Mouse (Mus musculus) forebrain, embryonic 13.5 days (tissue): Measurements from ENCODE around the gene Pla2g4e. TPM values are rescaled to one million over a fixed set of nuclear protein-coding genes. Genes with fewer than 3 reads are reported as not detected.
"Not testable (repeated sequence)": the region's sequence is repeated elsewhere in the genome, so short reads cannot be mapped to it uniquely, and the experiment has no call there.

Source experiments
- ATAC-seq: fragments of 200-750 bp; cut with Nextera tagmentation; 2 replicates; pipeline ENCODE4 v1.8.0; 2017
- H3K27ac ChIP-seq: fragments of 300-500 bp; sonication (generic); 2 replicates; pipeline ENCODE4 v1.5.1; 2015; ENCODE audit warnings: inconsistent platforms, mild to moderate bottlenecking, moderate library complexity
- H3K27me3 ChIP-seq: fragments of 300-500 bp; sonication (generic); 2 replicates; pipeline ENCODE4 v1.6.1; 2015; ENCODE audit warnings: mild to moderate bottlenecking, inconsistent platforms
- H3K36me3 ChIP-seq: fragments of 300-500 bp; sonication (generic); 2 replicates; pipeline ENCODE4 v1.6.1; 2015; ENCODE audit warnings: mild to moderate bottlenecking, inconsistent platforms; ENCODE audit not compliant: poor library complexity, severe bottlenecking
- H3K4me1 ChIP-seq: fragments of 300-500 bp; sonication (generic); 2 replicates; pipeline ENCODE4 v1.6.1; 2015; ENCODE audit warnings: inconsistent platforms
- H3K4me2 ChIP-seq: fragments of 300-500 bp; sonication (generic); 2 replicates; pipeline ENCODE4 v1.6.1; 2015; ENCODE audit warnings: inconsistent platforms, mild to moderate bottlenecking, moderate library complexity
- H3K4me3 ChIP-seq: fragments of 300-500 bp; sonication (generic); 2 replicates; pipeline ENCODE4 v1.5.1; 2015; ENCODE audit warnings: mild to moderate bottlenecking, inconsistent platforms
- H3K9ac ChIP-seq: fragments of 300-500 bp; sonication (generic); 2 replicates; pipeline ENCODE4 v1.6.1; 2015; ENCODE audit warnings: mild to moderate bottlenecking, inconsistent platforms
- H3K9me3 ChIP-seq: fragments of 300-500 bp; sonication (generic); replicated peaks from 2 replicates; pipeline ENCODE4 v1.6.1; 2016; ENCODE audit warnings: inconsistent platforms
- WGBS: fragments of 180-500 bp; shearing (Covaris S2); methylation state at CpG from one replicate; pipeline ENCODE4 v1.1.7; 2015; 5-methylcytosine and 5-hydroxymethylcytosine counted together
- polyA plus RNA-seq: library from polyadenylated mRNA; unstranded; fragments of >200 nt; fragmentation: Nextera tagmentation; extraction: Ambion mirVana; gene quantifications from 2 replicates; pipeline ENCODE4 v1.2.1, GENCODE M21; 2015

Gene Pla2g4e
- polyA plus RNA-seq, 1 experiment from 2014 or later, result 0.27 TPM

GRCm38 (mm10) chr2:120264858-120265257 lies 19.7 kb upstream of the Pla2g4e start:
- H3K4me2 ChIP-seq, result no peak overlapping the region
- H3K36me3 ChIP-seq, result no peaks in the 10 kb centered on the region
- no peak overlapping the region for H3K27ac ChIP-seq
- no peak for ATAC-seq
- H3K9ac ChIP-seq, result no peak overlapping the region
- H3K4me3 ChIP-seq, result no peak overlapping the region
- no peaks in the 10 kb centered on the region for H3K9me3 ChIP-seq
- H3K4me1 ChIP-seq, result no peaks in the 10 kb centered on the region
- 63% methylated on average over 10 of the region's 10 CpGs for WGBS
- H3K27me3 ChIP-seq, result no peaks in the 10 kb centered on the region

GRCm38 (mm10) chr2:120262876-120263275 lies 17.7 kb upstream of the Pla2g4e start:
- H3K9ac ChIP-seq, result no peak overlapping the region
- no peak overlapping the region for H3K4me3 ChIP-seq
- no peaks in the 10 kb centered on the region for H3K4me1 ChIP-seq
- no peaks in the 10 kb centered on the region for H3K27me3 ChIP-seq
- no peak for ATAC-seq
- no peaks in the 10 kb centered on the region for H3K36me3 ChIP-seq
- H3K9me3 ChIP-seq, result no peaks in the 10 kb centered on the region
- no peak overlapping the region for H3K27ac ChIP-seq
- WGBS, result 39% methylated on average over 1 of the region's 1 CpGs
- H3K4me2 ChIP-seq, result no peak overlapping the region

- H3K36me3 ChIP-seq, result no peaks in the 10 kb centered on the region
- H3K27ac ChIP-seq, result no peak overlapping the region
- WGBS, result 70% methylated on average over 3 of the region's 3 CpGs
- no peaks in the 10 kb centered on the region for H3K4me1 ChIP-seq
- no peak overlapping the region for H3K4me3 ChIP-seq
- H3K9ac ChIP-seq, result no peak overlapping the region
- ATAC-seq, result no peak
- H3K27me3 ChIP-seq, result no peaks in the 10 kb centered on the region
- H3K9me3 ChIP-seq, result no peaks in the 10 kb centered on the region
- no peak overlapping the region for H3K4me2 ChIP-seq
Measured at GRCm38 (mm10) chr2:120261346-120261745, 16.2 kb upstream of the Pla2g4e start.

- no peaks in the 10 kb centered on the region for H3K36me3 ChIP-seq
- no peak overlapping the region for H3K27ac ChIP-seq
- no peak for ATAC-seq
- H3K4me3 ChIP-seq, result no peak overlapping the region
- H3K27me3 ChIP-seq, result no peaks in the 10 kb centered on the region
- H3K4me1 ChIP-seq, result no peaks in the 10 kb centered on the region
- no peak overlapping the region for H3K4me2 ChIP-seq
- H3K9ac ChIP-seq, result no peak overlapping the region
- no peaks in the 10 kb centered on the region for H3K9me3 ChIP-seq
Measured at GRCm38 (mm10) chr2:120256259-120256658, 11.1 kb upstream of the Pla2g4e start.

GRCm38 (mm10) chr2:120252644-120253043 lies 7.5 kb upstream of the Pla2g4e start:
- 90% methylated on average over 6 of the region's 6 CpGs for WGBS

GRCm38 (mm10) chr2:120245421-120246016 lies 384 bp upstream of the Pla2g4e start:
- Histone ChIP-seq H3K4me3 (peak overlapping the region; percentile 49), H3K27me3 (peaks cover 14% of the 10 kb centered on the region), H3K4me1 (peaks cover 7% of the 10 kb centered on the region; the same call in 1 of the 2 replicates), H3K27ac (no peak overlapping the region), H3K4me2 (peak overlapping the region; percentile 73), H3K9ac (peak overlapping the region; percentile 65), H3K36me3 (no peaks in the 10 kb centered on the region), H3K9me3 (no peaks in the 10 kb centered on the region)
- WGBS, result 11% methylated on average over 9 of the region's 9 CpGs
- peak; percentile 73; the same call in 1 of the 2 replicates for ATAC-seq

More at GRCm38 (mm10) chr2:120252644-120253043, 7.5 kb upstream of the Pla2g4e start:
- no peaks in the 10 kb centered on the region for H3K36me3 ChIP-seq
- no peak overlapping the region for H3K4me3 ChIP-seq
- H3K27ac ChIP-seq, result no peak overlapping the region
- no peaks in the 10 kb centered on the region for H3K9me3 ChIP-seq
- no peak overlapping the region for H3K4me2 ChIP-seq
- no peak for ATAC-seq
- no peaks in the 10 kb centered on the region for H3K4me1 ChIP-seq
- H3K9ac ChIP-seq, result no peak overlapping the region
- H3K27me3 ChIP-seq, result no peaks in the 10 kb centered on the region

- Histone ChIP-seq H3K4me1 (peaks cover 7% of the 10 kb centered on the region; the same call in 1 of the 2 replicates), H3K4me2 (no peak overlapping the region), H3K36me3 (no peaks in the 10 kb centered on the region), H3K27ac (no peak overlapping the region), H3K4me3 (no peak overlapping the region), H3K27me3 (peaks cover 14% of the 10 kb centered on the region), H3K9me3 (no peaks in the 10 kb centered on the region), H3K9ac (no peak overlapping the region)
- ATAC-seq, result no peak
- 88% methylated on average over 2 of the region's 2 CpGs for WGBS
Measured at GRCm38 (mm10) chr2:120243995-120244394, 1.1 kb downstream of the Pla2g4e start.

- Histone ChIP-seq H3K9me3 (no peaks in the 10 kb centered on the region), H3K27me3 (peaks cover 14% of the 10 kb centered on the region), H3K4me3 (no peak overlapping the region), H3K36me3 (no peaks in the 10 kb centered on the region), H3K9ac (no peak overlapping the region), H3K4me1 (peaks cover 7% of the 10 kb centered on the region; the same call in 1 of the 2 replicates), H3K4me2 (no peak overlapping the region), H3K27ac (no peak overlapping the region)
- ATAC-seq, result no peak
- WGBS, result 78% methylated on average over 5 of the region's 5 CpGs
Measured at GRCm38 (mm10) chr2:120242791-120243467, 2.2 kb downstream of the Pla2g4e start.

GRCm38 (mm10) chr2:120238733-120239132 lies 6.4 kb downstream of the Pla2g4e start:
- WGBS, result 87% methylated on average over 9 of the region's 9 CpGs
- not testable (repeated sequence) for ATAC-seq, H3K4me2 ChIP-seq, H3K4me1 ChIP-seq, H3K27ac ChIP-seq, H3K4me3 ChIP-seq, H3K9me3 ChIP-seq, H3K27me3 ChIP-seq, H3K9ac ChIP-seq, H3K36me3 ChIP-seq

GRCm38 (mm10) chr2:120237784-120238183 lies 7.4 kb downstream of the Pla2g4e start:
- Histone ChIP-seq H3K36me3 (no peaks in the 10 kb centered on the region), H3K4me1 (no peaks in the 10 kb centered on the region), H3K27me3 (0 out of 2 replicates have a peak, but pooled peaks cover 3% of the 10 kb centered on the region), H3K27ac (no peak overlapping the region), H3K9me3 (no peaks in the 10 kb centered on the region), H3K9ac (no peak overlapping the region), H3K4me2 (no peak overlapping the region), H3K4me3 (no peak overlapping the region)
- WGBS, result 68% methylated on average over 5 of the region's 5 CpGs
- no peak for ATAC-seq

GRCm38 (mm10) chr2:120235947-120236640 lies 9.0 kb downstream of the Pla2g4e start:
- no peaks in the 10 kb centered on the region for H3K4me1 ChIP-seq
- H3K27me3 ChIP-seq, result no peaks in the 10 kb centered on the region
- 91% methylated on average over 3 of the region's 3 CpGs for WGBS
- no peak overlapping the region for H3K27ac ChIP-seq
- no peak overlapping the region for H3K4me3 ChIP-seq
- H3K9ac ChIP-seq, result no peak overlapping the region
- H3K9me3 ChIP-seq, result no peaks in the 10 kb centered on the region
- no peak for ATAC-seq
- no peaks in the 10 kb centered on the region for H3K36me3 ChIP-seq
- no peak overlapping the region for H3K4me2 ChIP-seq

- WGBS, result 76% methylated on average over 3 of the region's 3 CpGs
- Histone ChIP-seq H3K27me3 (no peaks in the 10 kb centered on the region), H3K4me3 (no peak overlapping the region), H3K4me2 (no peak overlapping the region), H3K27ac (no peak overlapping the region), H3K9me3 (no peaks in the 10 kb centered on the region), H3K9ac (no peak overlapping the region), H3K36me3 (no peaks in the 10 kb centered on the region), H3K4me1 (no peaks in the 10 kb centered on the region)
- no peak for ATAC-seq
Measured at GRCm38 (mm10) chr2:120235381-120235780, 9.8 kb downstream of the Pla2g4e start.
